Comparison of ENCODE assay signal across 7 mouse cellular contexts in genomic region chr6:115601322-115601714, GRCm38 (mm10). TPM values are rescaled to one million over a fixed set of nuclear protein-coding genes. Genes with fewer than 3 reads are reported as not detected.
DNase-seq lines count a peak whose midpoint lies in the region; ATAC-seq lines count a peak whose summit lies in the region.

No protein-coding gene starts in this region.

- WGBS in lung, embryonic 15.5 days = 58% methylated on average over 4 of the region's 4 CpGs
- WGBS in forebrain, embryonic 13.5 days = 64% methylated on average over 4 of the region's 4 CpGs
- 63% methylated on average over 4 of the region's 4 CpGs for WGBS in limb, embryonic 11.5 days
- 66% methylated on average over 4 of the region's 4 CpGs for WGBS in stomach, embryonic 14.5 days

- H3K4me1 ChIP-seq in lung, embryonic 15.5 days = peaks cover 12% of the 10 kb centered on the region
- peaks cover 11% of the 10 kb centered on the region for H3K4me1 ChIP-seq in forebrain, embryonic 13.5 days
- no peaks in the 10 kb centered on the region for H3K4me1 ChIP-seq in limb, embryonic 11.5 days (ENCODE audit: control insufficient read depth, insufficient read depth, low read length)
- H3K4me1 ChIP-seq in stomach, embryonic 14.5 days (ENCODE audit: control insufficient read depth, insufficient read depth, low read length) = no peaks in the 10 kb centered on the region

- DNase-seq in lung, postnatal 25 days (ENCODE audit: low spot score) = no peak
- no peak for DNase-seq in limb, embryonic 11.5 days (ENCODE audit: low spot score)
- DNase-seq in frontal cortex, postnatal 36 days (ENCODE audit: low spot score in 2 of 2) = no peak
- no peak for DNase-seq in Muller cell, postnatal 12 days (ENCODE audit: inconsistent ontology term)

- peak overlapping the region; percentile 49 for H3K4me2 ChIP-seq in lung, embryonic 15.5 days
- peak overlapping the region; percentile 77 for H3K4me2 ChIP-seq in forebrain, embryonic 13.5 days
- H3K4me2 ChIP-seq in limb, embryonic 11.5 days (ENCODE audit: low read depth, severe bottlenecking) = peak overlapping the region; percentile 34; the same call in 1 of the 2 replicates
- peak overlapping the region; percentile 72 for H3K4me2 ChIP-seq in stomach, embryonic 14.5 days (replicated peaks; ENCODE audit: low read depth, low read length)

- no peaks in the 10 kb centered on the region for H3K36me3 ChIP-seq in lung, embryonic 15.5 days
- H3K36me3 ChIP-seq in forebrain, embryonic 13.5 days (ENCODE audit: poor library complexity, severe bottlenecking) = no peaks in the 10 kb centered on the region
- no peaks in the 10 kb centered on the region for H3K36me3 ChIP-seq in limb, embryonic 11.5 days (ENCODE audit: control insufficient read depth, insufficient read depth, low read length)
- H3K36me3 ChIP-seq in stomach, embryonic 14.5 days (ENCODE audit: control insufficient read depth, insufficient read depth, low read length) = peaks cover 7% of the 10 kb centered on the region

- H3K27me3 ChIP-seq in lung, embryonic 15.5 days = no peaks in the 10 kb centered on the region
- no peaks in the 10 kb centered on the region for H3K27me3 ChIP-seq in forebrain, embryonic 13.5 days
- no peaks in the 10 kb centered on the region for H3K27me3 ChIP-seq in limb, embryonic 11.5 days (ENCODE audit: control insufficient read depth, insufficient read depth, low read length)
- no peaks in the 10 kb centered on the region for H3K27me3 ChIP-seq in stomach, embryonic 14.5 days (ENCODE audit: control insufficient read depth, insufficient read depth, low read length)

- peak overlapping the region; percentile 87 for H3K4me3 ChIP-seq in lung, embryonic 15.5 days
- peak overlapping the region; percentile 82 for H3K4me3 ChIP-seq in forebrain, embryonic 13.5 days
- H3K4me3 ChIP-seq in limb, embryonic 11.5 days (ENCODE audit: low read depth, low read length) = peak overlapping the region; percentile 72; the same call in 1 of the 2 replicates
- H3K4me3 ChIP-seq in stomach, embryonic 14.5 days (ENCODE audit: low read depth, low read length) = peak overlapping the region; percentile 77; the same call in 1 of the 2 replicates

- 0 out of 2 replicates have a peak, but pooled peaks have one; percentile 20 for ATAC-seq in lung, embryonic 15.5 days (ENCODE audit: borderline replicate concordance, extremely low read depth, low FRiP score, low TSS enrichment)
- ATAC-seq in forebrain, embryonic 13.5 days = peak; percentile 25; the same call in 1 of the 2 replicates
- ATAC-seq in limb, embryonic 11.5 days (ENCODE audit: insufficient number of reproducible peaks, low FRiP score, low TSS enrichment, low read depth) = peak; percentile 18; the same call in 1 of the 2 replicates
- ATAC-seq in stomach, embryonic 14.5 days (ENCODE audit: insufficient number of reproducible peaks, insufficient read depth, low FRiP score, low read depth) = no peak

- H3K27ac ChIP-seq in lung, embryonic 15.5 days = no peak overlapping the region
- H3K27ac ChIP-seq in forebrain, embryonic 13.5 days = no peak overlapping the region
- H3K27ac ChIP-seq in limb, embryonic 11.5 days (replicated peaks; ENCODE audit: low read depth, low read length) = no peak overlapping the region
- no peak overlapping the region for H3K27ac ChIP-seq in stomach, embryonic 14.5 days (ENCODE audit: low read length)

- no peak overlapping the region for H3K9ac ChIP-seq in lung, embryonic 15.5 days
- no peak overlapping the region for H3K9ac ChIP-seq in forebrain, embryonic 13.5 days
- H3K9ac ChIP-seq in limb, embryonic 11.5 days (ENCODE audit: low read length) = no peak overlapping the region
- no peak overlapping the region for H3K9ac ChIP-seq in stomach, embryonic 14.5 days (replicated peaks; ENCODE audit: low read depth, low read length)

- no peaks in the 10 kb centered on the region for H3K9me3 ChIP-seq in lung, embryonic 15.5 days
- no peaks in the 10 kb centered on the region for H3K9me3 ChIP-seq in forebrain, embryonic 13.5 days (replicated peaks)
- H3K9me3 ChIP-seq in limb, embryonic 11.5 days (ENCODE audit: control insufficient read depth, low read length) = no peaks in the 10 kb centered on the region
- H3K9me3 ChIP-seq in stomach, embryonic 14.5 days (ENCODE audit: control insufficient read depth, low read depth, low read length) = no peaks in the 10 kb centered on the region

RNA-seq across cellular contexts. Expression of gene Mkrn2, which starts 0.4 kb away (rescaled TPM):
- polyA plus RNA-seq in lung, embryonic 15.5 days (2015; fragmentation: Nextera tagmentation; extraction: Ambion mirVana) = 27.1 and 29.0 TPM in 2 replicates
- polyA plus RNA-seq in forebrain, embryonic 13.5 days (2015; fragmentation: Nextera tagmentation; extraction: Ambion mirVana) = 30.4 and 35.0 TPM in 2 replicates
- polyA plus RNA-seq in limb, embryonic 11.5 days (2014; fragmentation: Nextera tagmentation; extraction: Ambion mirVana) = 26.0 and 27.1 TPM in 2 replicates
- polyA plus RNA-seq in stomach, embryonic 14.5 days (2014; fragmentation: Nextera tagmentation; extraction: Ambion mirVana) = 32.5 and 33.5 TPM in 2 replicates

RNA-seq across cellular contexts. Expression of gene Mkrn2os, which starts 8.9 kb away (rescaled TPM):
- polyA plus RNA-seq in lung, embryonic 15.5 days (2015; fragmentation: Nextera tagmentation; extraction: Ambion mirVana) = 0.19 and 0.25 TPM in 2 replicates
- 0.30 and 0.39 TPM in 2 replicates for polyA plus RNA-seq in forebrain, embryonic 13.5 days (2015; fragmentation: Nextera tagmentation; extraction: Ambion mirVana)
- polyA plus RNA-seq in limb, embryonic 11.5 days (2014; fragmentation: Nextera tagmentation; extraction: Ambion mirVana) = 0.10 TPM in 1 of 2 replicates, not detected in the other
- 7.0 and 7.9 TPM in 2 replicates for polyA plus RNA-seq in stomach, embryonic 14.5 days (2014; fragmentation: Nextera tagmentation; extraction: Ambion mirVana)

RNA-seq across cellular contexts. Expression of gene Tsen2, which starts 56.9 kb away (rescaled TPM):
- polyA plus RNA-seq in lung, embryonic 15.5 days (2015; fragmentation: Nextera tagmentation; extraction: Ambion mirVana) = 27.9 and 29.1 TPM in 2 replicates
- 35.0 and 36.9 TPM in 2 replicates for polyA plus RNA-seq in forebrain, embryonic 13.5 days (2015; fragmentation: Nextera tagmentation; extraction: Ambion mirVana)
- 27.5 and 31.3 TPM in 2 replicates for polyA plus RNA-seq in limb, embryonic 11.5 days (2014; fragmentation: Nextera tagmentation; extraction: Ambion mirVana)
- 27.7 and 31.7 TPM in 2 replicates for polyA plus RNA-seq in stomach, embryonic 14.5 days (2014; fragmentation: Nextera tagmentation; extraction: Ambion mirVana)
